Mouse (Mus musculus) heart, adult 2 months (tissue): ENCODE results near the gene Runx1.

Experiments used
- CTCF ChIP-seq: fragments of 200-600 bp; IDR thresholded peaks from 2 replicates; pipeline ENCODE4 v1.8.1; 2022; ENCODE audit warnings: antibody characterized with exemption, mild to moderate bottlenecking, moderate library complexity
- EP300 ChIP-seq: fragments of 200-500 bp; IDR thresholded peaks from 2 replicates; pipeline ENCODE4 v1.6.1; 2011; ENCODE audit warnings: low read depth, low read length, control low read depth; ENCODE audit not compliant: insufficient read depth

DNA sequence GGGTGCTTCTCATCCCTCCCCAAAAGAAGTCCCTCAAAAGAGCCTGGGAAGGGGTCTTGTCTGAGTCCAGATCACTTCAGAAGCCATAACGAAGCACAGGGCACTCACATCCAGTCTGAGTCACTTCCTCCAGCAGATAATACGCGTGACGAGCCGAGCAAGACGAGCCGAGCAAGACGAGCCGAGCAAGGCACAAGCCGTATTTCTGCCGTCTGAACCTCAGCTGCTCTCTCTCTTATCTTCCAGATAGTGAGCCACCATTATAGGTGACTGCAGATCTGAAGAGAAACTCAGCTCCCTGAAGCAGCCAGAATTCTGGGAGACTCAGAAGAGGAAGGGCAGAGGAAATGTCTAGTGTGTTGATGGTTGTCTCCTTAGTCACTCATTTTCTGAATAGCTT, 273.1 kb downstream of the Runx1 start:
- TF ChIP-seq CTCF = no peak
- TF ChIP-seq EP300 = no peak
